Mouse (Mus musculus) embryonic facial prominence, embryonic 13.5 days (tissue): Measurements from ENCODE around the gene Hmg20b. TPM values are rescaled to one million over a fixed set of nuclear protein-coding genes. Genes with fewer than 3 reads are reported as not detected.

ENCODE experiments used
- ATAC-seq: fragments of 200-750 bp; cut with Nextera tagmentation; 2 replicates; pipeline ENCODE4 v1.8.0; 2017; ENCODE audit warnings: low read depth; ENCODE audit not compliant: insufficient number of reproducible peaks, insufficient read depth, low FRiP score, low TSS enrichment
- H3K27ac ChIP-seq: fragments of 300-500 bp; sonication (generic); 2 replicates; pipeline ENCODE4 v1.5.1; 2015; ENCODE audit warnings: moderate library complexity, mild to moderate bottlenecking, inconsistent platforms
- H3K27me3 ChIP-seq: fragments of 300-500 bp; sonication (generic); 2 replicates; pipeline ENCODE4 v1.6.1; 2015; ENCODE audit warnings: mild to moderate bottlenecking, inconsistent platforms
- H3K36me3 ChIP-seq: fragments of 300-500 bp; sonication (generic); 2 replicates; pipeline ENCODE4 v1.6.1; 2015; ENCODE audit warnings: mild to moderate bottlenecking, inconsistent platforms
- H3K4me1 ChIP-seq: fragments of 300-500 bp; sonication (generic); 2 replicates; pipeline ENCODE4 v1.6.1; 2015; ENCODE audit warnings: inconsistent platforms
- H3K4me2 ChIP-seq: fragments of 300-500 bp; sonication (generic); 2 replicates; pipeline ENCODE4 v1.6.1; 2015; ENCODE audit warnings: moderate library complexity, mild to moderate bottlenecking, inconsistent platforms
- H3K4me3 ChIP-seq: fragments of 300-500 bp; sonication (generic); 2 replicates; pipeline ENCODE4 v1.5.1; 2015; ENCODE audit warnings: mild to moderate bottlenecking, inconsistent platforms
- H3K9ac ChIP-seq: fragments of 300-500 bp; sonication (generic); 2 replicates; pipeline ENCODE4 v1.6.1; 2015; ENCODE audit warnings: mild to moderate bottlenecking, inconsistent platforms
- H3K9me3 ChIP-seq: fragments of 300-500 bp; sonication (generic); 2 replicates; pipeline ENCODE4 v1.6.1; 2016; ENCODE audit warnings: inconsistent platforms
- WGBS: fragments of 180-500 bp; shearing (Covaris S2); methylation state at CpG from one replicate; pipeline ENCODE4 v1.1.7; 2015; ENCODE audit warnings: mixed read lengths; 5-methylcytosine and 5-hydroxymethylcytosine counted together
- polyA plus RNA-seq: library from polyadenylated mRNA; unstranded; fragments of >200 nt; fragmentation: Nextera tagmentation; extraction: Ambion mirVana; gene quantifications from 2 replicates; pipeline ENCODE4 v1.2.1, GENCODE M21; 2015

The Hmg20b gene
- polyA plus RNA-seq, 1 experiment from 2014 or later = 113 TPM

DNA sequence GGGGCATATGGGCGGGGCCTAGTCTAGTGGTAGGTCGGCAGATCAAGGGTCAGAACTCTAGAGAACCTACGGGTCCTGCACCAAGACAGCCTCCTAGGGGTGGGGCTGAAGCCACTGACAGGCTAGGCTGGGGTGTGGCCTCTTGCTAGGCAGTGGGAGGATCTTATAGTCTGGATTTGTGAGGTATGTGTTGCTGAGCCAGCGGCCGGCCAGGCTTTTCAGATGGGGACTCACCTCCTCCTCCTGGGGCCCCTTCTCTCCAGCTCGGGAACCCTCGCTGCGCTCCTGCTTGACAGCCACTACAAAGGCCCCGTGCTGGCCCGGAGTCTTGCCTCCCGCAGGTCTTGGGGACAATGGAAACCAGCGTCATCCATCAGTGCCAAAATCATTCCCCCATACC, 1.1 kb downstream of the Hmg20b start:
- 8% methylated on average over 12 of the region's 12 CpGs for WGBS
- peaks cover 36% of the 10 kb centered on the region for H3K27me3 ChIP-seq
- no peaks in the 10 kb centered on the region for H3K9me3 ChIP-seq
- H3K27ac ChIP-seq = no peak overlapping the region; the same call in 1 of the 2 replicates
- H3K9ac ChIP-seq = peak overlapping the region; percentile 93
- no peak for ATAC-seq
- H3K4me3 ChIP-seq = peak overlapping the region; percentile 82
- peaks cover 27% of the 10 kb centered on the region for H3K36me3 ChIP-seq
- H3K4me1 ChIP-seq = peaks cover 38% of the 10 kb centered on the region
- H3K4me2 ChIP-seq = peak overlapping the region; percentile 92

GRCm38 (mm10) chr10:81346453-81347067, 3.7 kb downstream of the Hmg20b start:
- peaks cover 41% of the 10 kb centered on the region for H3K4me1 ChIP-seq
- peaks cover 61% of the 10 kb centered on the region for H3K27me3 ChIP-seq
- ATAC-seq = no peak
- H3K9me3 ChIP-seq = no peaks in the 10 kb centered on the region
- peak overlapping the region; percentile 57 for H3K4me2 ChIP-seq
- peak overlapping the region; percentile 57 for H3K9ac ChIP-seq
- 8% methylated on average over 55 of the region's 55 CpGs for WGBS
- peak overlapping the region; percentile 31 for H3K4me3 ChIP-seq
- H3K36me3 ChIP-seq = peaks cover 27% of the 10 kb centered on the region
- H3K27ac ChIP-seq = 0 out of 2 replicates have a peak overlapping the region, but pooled peaks have one; percentile 22

DNA sequence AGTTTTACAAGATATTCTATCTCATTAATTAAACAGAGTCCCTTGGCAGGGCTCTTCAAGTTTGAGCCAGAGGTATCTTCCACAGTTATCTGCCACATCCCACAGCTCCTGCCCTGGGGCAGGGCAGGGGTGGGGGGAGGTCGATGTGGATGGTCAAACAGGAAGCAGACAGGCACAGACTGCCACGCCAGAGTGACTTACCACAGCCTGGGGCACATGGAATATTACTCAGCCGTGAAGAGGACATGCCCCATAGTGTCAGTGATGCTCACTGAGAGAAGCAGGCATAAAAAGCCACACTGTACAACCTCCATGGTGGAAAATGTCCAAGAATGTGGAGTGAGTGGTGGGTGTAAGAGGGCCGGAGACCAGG, 5.1 kb downstream of the Hmg20b start:
- no peaks in the 10 kb centered on the region for H3K9me3 ChIP-seq
- no peak overlapping the region for H3K4me3 ChIP-seq
- H3K4me1 ChIP-seq = peaks cover 39% of the 10 kb centered on the region
- peaks cover 73% of the 10 kb centered on the region for H3K27me3 ChIP-seq
- no peak overlapping the region for H3K9ac ChIP-seq
- peaks cover 27% of the 10 kb centered on the region for H3K36me3 ChIP-seq
- no peak for ATAC-seq
- H3K4me2 ChIP-seq = no peak overlapping the region
- 79% methylated on average over 4 of the region's 4 CpGs for WGBS
- no peak overlapping the region for H3K27ac ChIP-seq

GRCm38 (mm10) chr10:81344421-81345161, 5.7 kb downstream of the Hmg20b start:
- H3K27ac ChIP-seq = no peak overlapping the region
- 55% methylated on average over 8 of the region's 8 CpGs for WGBS
- no peak overlapping the region for H3K4me3 ChIP-seq
- ATAC-seq = no peak
- H3K9ac ChIP-seq = no peak overlapping the region
- H3K4me1 ChIP-seq = peaks cover 37% of the 10 kb centered on the region
- no peaks in the 10 kb centered on the region for H3K9me3 ChIP-seq
- H3K27me3 ChIP-seq = peaks cover 73% of the 10 kb centered on the region
- peaks cover 27% of the 10 kb centered on the region for H3K36me3 ChIP-seq
- H3K4me2 ChIP-seq = no peak overlapping the region

GRCm38 (mm10) chr10:81342686-81343505, 7.4 kb downstream of the Hmg20b start, which contains the start of gene Gipc3:
Gene Gipc3, minus strand, starts transcription at chr10:81343266.
- peak within 1 kb of the TSS; percentile 76 for H3K4me2 ChIP-seq
- WGBS = 6% methylated on average over 60 of the region's 67 CpGs
- peaks cover 25% of the 10 kb centered on the region for H3K4me1 ChIP-seq
- H3K27me3 ChIP-seq = peaks cover 82% of the 10 kb centered on the region
- peak within 1 kb of the TSS; percentile 47 for H3K4me3 ChIP-seq
- H3K36me3 ChIP-seq = peaks cover 18% of the 10 kb centered on the region
- H3K27ac ChIP-seq = no peak within 1 kb of the TSS
- no peaks in the 10 kb centered on the region for H3K9me3 ChIP-seq
- ATAC-seq = no peak
- H3K9ac ChIP-seq = peak within 1 kb of the TSS; percentile 69

DNA sequence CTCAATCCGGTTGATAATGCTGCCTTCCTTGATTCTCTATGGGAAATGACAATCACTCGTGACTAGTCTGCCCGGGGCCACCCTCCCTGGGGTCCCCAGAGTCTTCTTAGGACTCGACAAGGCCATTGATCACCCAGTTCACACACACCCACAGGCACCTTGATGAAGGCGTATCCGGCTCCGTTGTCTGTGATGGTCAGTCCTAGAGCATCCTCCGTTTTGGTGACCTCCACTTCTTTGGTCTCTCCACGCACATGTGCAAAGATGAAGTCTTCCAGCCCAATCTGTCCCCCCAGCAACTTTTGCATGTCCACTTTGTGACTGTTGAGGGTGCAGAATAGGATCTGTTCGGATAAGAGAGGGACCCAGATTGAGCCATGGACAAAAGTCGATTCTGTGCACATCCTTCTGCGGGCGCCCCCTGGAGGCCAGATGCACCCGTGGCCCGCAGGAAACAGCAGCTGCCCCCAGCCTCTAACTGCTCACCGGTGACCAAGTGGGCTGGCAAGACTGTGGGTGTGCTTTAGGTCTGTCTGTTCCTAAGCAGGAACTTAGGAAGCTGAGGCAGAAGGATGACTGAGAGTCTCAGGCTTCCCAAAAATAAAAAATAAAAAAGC, 8.8 kb downstream of the Hmg20b start:
- Histone ChIP-seq H3K4me2 (no peak overlapping the region), H3K27ac (no peak overlapping the region), H3K4me3 (peak overlapping the region; percentile 4; the same call in 1 of the 2 replicates), H3K27me3 (peaks cover 77% of the 10 kb centered on the region), H3K4me1 (peaks cover 14% of the 10 kb centered on the region), H3K9me3 (no peaks in the 10 kb centered on the region), H3K9ac (no peak overlapping the region), H3K36me3 (peaks cover 11% of the 10 kb centered on the region)
- ATAC-seq = no peak
- WGBS = 32% methylated on average over 16 of the region's 16 CpGs

- Histone ChIP-seq H3K9me3 (no peaks in the 10 kb centered on the region), H3K36me3 (peaks cover 7% of the 10 kb centered on the region), H3K4me1 (peaks cover 20% of the 10 kb centered on the region), H3K9ac (no peak overlapping the region), H3K27me3 (peaks cover 70% of the 10 kb centered on the region), H3K4me3 (no peak overlapping the region), H3K4me2 (no peak overlapping the region), H3K27ac (no peak overlapping the region)
- no peak for ATAC-seq
- 37% methylated on average over 17 of the region's 17 CpGs for WGBS
Observed at GRCm38 (mm10) chr10:81340551-81341332, 9.5 kb downstream of the Hmg20b start.

GRCm38 (mm10) chr10:81336558-81336957, 13.7 kb downstream of the Hmg20b start:
- H3K4me2 ChIP-seq = no peak overlapping the region
- WGBS = 96% methylated on average over 4 of the region's 4 CpGs
- no peak for ATAC-seq
- H3K9ac ChIP-seq = no peak overlapping the region
- no peaks in the 10 kb centered on the region for H3K36me3 ChIP-seq
- peak overlapping the region; percentile 88; the same call in 1 of the 2 replicates for H3K27ac ChIP-seq
- H3K4me1 ChIP-seq = peaks cover 34% of the 10 kb centered on the region
- H3K9me3 ChIP-seq = no peaks in the 10 kb centered on the region
- H3K27me3 ChIP-seq = peaks cover 67% of the 10 kb centered on the region
- H3K4me3 ChIP-seq = no peak overlapping the region

GRCm38 (mm10) chr10:81335393-81336340, 14.6 kb downstream of the Hmg20b start:
- H3K9ac ChIP-seq = peak overlapping the region; percentile 54; the same call in 1 of the 2 replicates
- peaks cover 32% of the 10 kb centered on the region for H3K4me1 ChIP-seq
- H3K9me3 ChIP-seq = no peaks in the 10 kb centered on the region
- no peak overlapping the region for H3K4me3 ChIP-seq
- H3K4me2 ChIP-seq = peak overlapping the region; percentile 28
- WGBS = 40% methylated on average over 18 of the region's 19 CpGs
- H3K27me3 ChIP-seq = peaks cover 59% of the 10 kb centered on the region
- ATAC-seq = peak; percentile 15; the same call in 1 of the 2 replicates
- H3K27ac ChIP-seq = peak overlapping the region; percentile 88
- no peaks in the 10 kb centered on the region for H3K36me3 ChIP-seq

DNA sequence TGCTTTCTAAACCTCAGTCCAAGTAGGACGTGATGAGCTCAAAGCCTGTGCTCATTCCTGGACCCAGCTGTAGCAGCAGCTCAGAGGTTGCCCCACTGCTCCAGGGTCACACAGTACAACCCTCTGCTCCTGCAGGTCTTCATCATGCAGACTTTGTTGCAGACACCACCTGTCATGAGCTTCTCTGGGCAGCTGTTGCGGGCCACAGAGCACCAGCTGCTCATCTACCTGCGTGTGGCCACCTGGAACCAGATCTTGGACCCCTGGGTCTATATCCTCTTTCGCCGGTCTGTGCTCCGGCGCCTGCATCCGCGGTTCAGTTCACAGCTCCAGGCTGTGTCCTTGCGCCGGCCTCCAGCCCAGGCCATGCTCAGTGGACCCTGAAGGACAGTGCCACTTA, 16.0 kb downstream of the Hmg20b start:
- peaks cover 45% of the 10 kb centered on the region for H3K4me1 ChIP-seq
- H3K4me2 ChIP-seq = no peak overlapping the region
- no peaks in the 10 kb centered on the region for H3K9me3 ChIP-seq
- H3K27ac ChIP-seq = 0 out of 2 replicates have a peak overlapping the region, but pooled peaks have one; percentile 88
- 63% methylated on average over 11 of the region's 11 CpGs for WGBS
- no peaks in the 10 kb centered on the region for H3K36me3 ChIP-seq
- H3K9ac ChIP-seq = no peak overlapping the region
- no peak overlapping the region for H3K4me3 ChIP-seq
- peaks cover 56% of the 10 kb centered on the region for H3K27me3 ChIP-seq
- no peak for ATAC-seq
